Mouse (Mus musculus) C2C12 (cell line): ENCODE results near the gene Matn1. TPM values are rescaled to one million over a fixed set of nuclear protein-coding genes. Genes with fewer than 3 reads are reported as not detected.

Experiments used
- H3K27me3 ChIP-seq: one replicate; pipeline ENCODE4 v1.6.1; 2011; ENCODE audit not compliant: control insufficient read depth, insufficient read depth, insufficient read length
- H3K36me3 ChIP-seq: one replicate; pipeline ENCODE4 v1.6.1; 2011; ENCODE audit not compliant: control insufficient read depth, insufficient read depth
- H3K4me3 ChIP-seq: one replicate; pipeline ENCODE4 v1.5.1; 2011; ENCODE audit warnings: mild to moderate bottlenecking, control low read depth; ENCODE audit not compliant: poor library complexity, insufficient read depth, severe bottlenecking
- H3K79me2 ChIP-seq: one replicate; pipeline ENCODE4 v1.6.1; 2011; ENCODE audit not compliant: control insufficient read depth, insufficient read depth
- H3K79me3 ChIP-seq: one replicate; pipeline ENCODE4 v1.6.1; 2011; ENCODE audit warnings: low read depth, control low read depth
- H3ac ChIP-seq: one replicate; pipeline ENCODE3; 2011; ENCODE audit warnings: low read depth; ENCODE audit not compliant: control insufficient read depth, insufficient read length
- CEBPB ChIP-seq: IDR thresholded peaks from one replicate; pipeline ENCODE4 v1.6.1; 2011; ENCODE audit warnings: low read depth, mild to moderate bottlenecking, control low read depth, moderate library complexity
- CTCF ChIP-seq: IDR thresholded peaks from one replicate; pipeline ENCODE4 v1.5.1; 2011; ENCODE audit not compliant: control insufficient read depth, insufficient read depth, insufficient read length
- FOSL1 ChIP-seq: IDR thresholded peaks from one replicate; pipeline ENCODE4 v1.8.0; 2011; ENCODE audit warnings: mild to moderate bottlenecking, low read length; ENCODE audit not compliant: poor library complexity, insufficient read depth, severe bottlenecking
- MAX ChIP-seq: IDR thresholded peaks from one replicate; pipeline ENCODE4 v1.6.1; 2011; ENCODE audit warnings: mild to moderate bottlenecking, control low read depth
- MYOD1 ChIP-seq: IDR thresholded peaks from one replicate; pipeline ENCODE4 v1.6.1; 2011; ENCODE audit warnings: low read depth; ENCODE audit not compliant: control insufficient read depth, insufficient read length
- MYOG ChIP-seq: IDR thresholded peaks from one replicate; pipeline ENCODE4 v1.6.1; 2011; ENCODE audit not compliant: control insufficient read depth, insufficient read length; ENCODE audit errors: extremely low read depth
- USF1 ChIP-seq: IDR thresholded peaks from one replicate; pipeline ENCODE4 v1.6.1; 2011; ENCODE audit warnings: low read depth, mild to moderate bottlenecking, control low read depth, moderate library complexity
- polyA plus RNA-seq: library from polyadenylated mRNA; unstranded; fragments of >200 nt; fragmentation: generic; extraction: Trizol; gene quantifications from one replicate; pipeline ENCODE4 v1.2.1, GENCODE M21; 2012; ENCODE audit warnings: missing spikeins

Gene Matn1
- polyA plus RNA-seq, 1 experiment: not detected

GRCm38 (mm10) chr4:130947094-130947647 is 3.0 kb downstream of the Matn1 start:
- no peak overlapping the region for H3ac ChIP-seq
- H3K4me3 ChIP-seq: no peak overlapping the region
- no peaks in the 10 kb centered on the region for H3K79me3 ChIP-seq
- no peaks in the 10 kb centered on the region for H3K79me2 ChIP-seq
- TF ChIP-seq CTCF (peak; percentile 41), MAX (no peak)
- no peaks in the 10 kb centered on the region for H3K36me3 ChIP-seq
- peaks cover 58% of the 10 kb centered on the region for H3K27me3 ChIP-seq

GRCm38 (mm10) chr4:130949821-130950384 is 5.7 kb downstream of the Matn1 start:
- no peak for TF ChIP-seq CEBPB
- TF ChIP-seq MAX: no peak
- no peak for TF ChIP-seq USF1
- Histone ChIP-seq H3K36me3 (no peaks in the 10 kb centered on the region), H3K27me3 (peaks cover 46% of the 10 kb centered on the region), H3K4me3 (no peak overlapping the region), H3K79me2 (no peaks in the 10 kb centered on the region), H3K79me3 (no peaks in the 10 kb centered on the region), H3ac (no peak overlapping the region)

- TF ChIP-seq CTCF (no peak), USF1 (no peak), MYOD1 (no peak), FOSL1 (no peak)
- no peaks in the 10 kb centered on the region for H3K79me3 ChIP-seq
- H3ac ChIP-seq: no peak overlapping the region
- H3K36me3 ChIP-seq: no peaks in the 10 kb centered on the region
- peaks cover 53% of the 10 kb centered on the region for H3K27me3 ChIP-seq
- H3K79me2 ChIP-seq: no peaks in the 10 kb centered on the region
- no peak overlapping the region for H3K4me3 ChIP-seq
These were observed 8.3 kb downstream of the Matn1 start for GRCm38 (mm10) chr4:130952531-130952930.

GRCm38 (mm10) chr4:130957156-130957555 is 13.0 kb downstream of the Matn1 start:
- Histone ChIP-seq H3K27me3 (peaks cover 61% of the 10 kb centered on the region), H3K4me3 (no peak overlapping the region), H3K79me3 (no peaks in the 10 kb centered on the region), H3K79me2 (no peaks in the 10 kb centered on the region), H3K36me3 (no peaks in the 10 kb centered on the region), H3ac (no peak overlapping the region)
- TF ChIP-seq FOSL1 (no peak), MAX (no peak), CTCF (no peak), USF1 (no peak), MYOG (no peak), CEBPB (no peak), MYOD1 (no peak)

- Histone ChIP-seq H3ac (no peak overlapping the region), H3K4me3 (no peak overlapping the region), H3K36me3 (no peaks in the 10 kb centered on the region), H3K79me2 (no peaks in the 10 kb centered on the region), H3K79me3 (no peaks in the 10 kb centered on the region), H3K27me3 (peaks cover 56% of the 10 kb centered on the region)
- TF ChIP-seq MYOD1 (no peak), MAX (no peak), USF1 (no peak), CTCF (no peak), MYOG (no peak), CEBPB (no peak), FOSL1 (no peak)
These were observed 14.6 kb downstream of the Matn1 start for GRCm38 (mm10) chr4:130958812-130959211.

- H3K79me2 ChIP-seq: no peaks in the 10 kb centered on the region
- H3K79me3 ChIP-seq: no peaks in the 10 kb centered on the region
- no peak overlapping the region for H3ac ChIP-seq
- H3K36me3 ChIP-seq: no peaks in the 10 kb centered on the region
- H3K4me3 ChIP-seq: no peak overlapping the region
- TF ChIP-seq MYOD1 (no peak), FOSL1 (no peak)
- peaks cover 48% of the 10 kb centered on the region for H3K27me3 ChIP-seq
These were observed 15.5 kb downstream of the Matn1 start for GRCm38 (mm10) chr4:130959678-130960077.
